Mouse (Mus musculus) pancreas, adult 10 weeks (tissue): Measurements from ENCODE around the gene Magohb. TPM values are rescaled to one million over a fixed set of nuclear protein-coding genes. Genes with fewer than 3 reads are reported as not detected.

Experiments
- polyA plus RNA-seq: library from polyadenylated mRNA; stranded (reverse); fragments of 350-450 nt; fragmentation: Illumina TruSeq; extraction: RNeasy Lipid Tissue Mini Kit (QIAGEN cat#74804); gene quantifications from one replicate; pipeline ENCODE4 v1.2.3, GENCODE M21; 2015; ENCODE audit warnings: low read depth, low replicate concordance; ENCODE audit not compliant: insufficient read depth

Magohb gene
- 1.7 TPM for polyA plus RNA-seq

GRCm38 (mm10) chr6:131292991-131293788 lies at the start of gene Magohb:
Gene Magohb (minus strand): TSS chr6:131293244.

GRCm38 (mm10) chr6:131247206-131247605 lies 45.8 kb downstream of the Magohb start, which contains the start of gene Klra2:
Gene Klra2 (minus strand): TSS chr6:131247362.

Other genes with a start within 250 kb of the Magohb start
- not detected for gene Klra2, start 45.9 kb downstream of the Magohb start, polyA plus RNA-seq
- 0.98 TPM for gene Styk1, start 60.4 kb upstream of the Magohb start, polyA plus RNA-seq
- gene Ybx3, start 95.2 kb upstream of the Magohb start, polyA plus RNA-seq, result 55.1 TPM
- gene 5430401F13Rik, start 193.2 kb upstream of the Magohb start, polyA plus RNA-seq, result not detected
- not detected for gene Gm6619, start 193.2 kb upstream of the Magohb start, polyA plus RNA-seq